Mouse (Mus musculus) gastrocnemius, postnatal 25 days (tissue): ENCODE data around the gene Sox9. TPM values are rescaled to one million over a fixed set of nuclear protein-coding genes. Genes with fewer than 3 reads are reported as not detected.
A peak's percentile ranks its signal among the peaks of the same experiment; 100 is the strongest.

ENCODE experiments used
- DNase-seq: peaks from one replicate; pipeline ENCODE4 v3.0.0; 2022
- long read RNA-seq, 2 experiments: library from polyadenylated mRNA; stranded (forward); transcript quantifications; one replicate each; pipeline ENCODE4 v2.0.0; 2021
- total RNA-seq, 2 experiments: library from RNA; stranded (reverse); gene quantifications; 1 replicate in 1 of 2; 2 replicates in 1 of 2; pipeline ENCODE4 v1.2.3; 2021

The Sox9 gene
- 1 to 10 TPM; 1.4 to 2.3 TPM for total RNA-seq
- long read RNA-seq, experiment 1, partial matches to known transcripts = 0 of 2 reads
- long read RNA-seq, experiment 1, other reads (novel, unspliced or antisense) = 2 of 2 reads
- long read RNA-seq, experiment 2, partial matches to known transcripts = 1 of 2 reads
- long read RNA-seq, experiment 2, other reads (novel, unspliced or antisense) = 1 of 2 reads

- peak; percentile 86 for DNase-seq
These were observed at the start of gene Sox9 for GRCm38 (mm10) chr11:112781994-112782356. Gene Sox9 (plus strand): TSS chr11:112782224.

DNA sequence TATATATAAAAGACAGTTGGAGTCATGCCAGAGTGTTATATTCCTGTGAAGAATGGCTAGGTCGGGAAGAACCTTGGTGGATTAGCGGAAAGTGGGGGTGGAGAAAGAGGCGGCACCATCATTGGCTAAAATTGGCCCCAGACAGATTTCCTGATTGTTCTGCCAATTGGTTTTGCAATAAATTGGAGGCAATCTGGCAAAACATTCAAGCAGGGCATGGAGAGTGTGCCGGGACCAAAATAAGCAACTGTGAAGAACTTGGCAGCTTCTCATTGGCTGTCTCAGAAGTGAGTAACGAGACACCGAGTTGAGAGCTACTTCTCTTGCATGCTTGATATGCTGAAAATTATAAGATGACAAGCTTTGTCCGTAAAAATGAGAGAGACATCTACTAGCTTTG, 49.6 kb upstream of the Sox9 start:
- DNase-seq = peak; percentile 11

GRCm38 (mm10) chr11:112737071-112737470, 45.0 kb upstream of the Sox9 start:
- DNase-seq = no peak

- DNase-seq = no peak
These were observed 42.3 kb upstream of the Sox9 start for GRCm38 (mm10) chr11:112739681-112740080.

DNA sequence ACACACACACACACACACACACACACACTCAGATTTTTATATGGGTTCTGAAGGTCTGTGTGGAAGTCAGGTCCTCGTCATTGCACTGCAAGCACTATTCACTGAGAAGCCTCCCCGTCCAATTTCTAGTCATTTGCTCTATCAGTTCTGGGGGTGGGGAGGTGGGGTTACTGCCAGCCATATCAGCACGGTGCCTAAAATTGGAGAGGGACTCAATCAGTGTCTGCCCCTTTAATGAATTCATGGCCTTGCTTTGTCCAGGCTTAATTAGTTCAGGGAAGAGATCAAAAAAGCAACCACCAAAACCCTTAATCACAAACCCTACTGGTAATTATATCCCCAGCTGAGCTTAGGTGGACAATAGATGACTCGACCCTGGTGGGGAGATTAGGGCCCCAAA, 25.5 kb upstream of the Sox9 start:
- DNase-seq = no peak

DNA sequence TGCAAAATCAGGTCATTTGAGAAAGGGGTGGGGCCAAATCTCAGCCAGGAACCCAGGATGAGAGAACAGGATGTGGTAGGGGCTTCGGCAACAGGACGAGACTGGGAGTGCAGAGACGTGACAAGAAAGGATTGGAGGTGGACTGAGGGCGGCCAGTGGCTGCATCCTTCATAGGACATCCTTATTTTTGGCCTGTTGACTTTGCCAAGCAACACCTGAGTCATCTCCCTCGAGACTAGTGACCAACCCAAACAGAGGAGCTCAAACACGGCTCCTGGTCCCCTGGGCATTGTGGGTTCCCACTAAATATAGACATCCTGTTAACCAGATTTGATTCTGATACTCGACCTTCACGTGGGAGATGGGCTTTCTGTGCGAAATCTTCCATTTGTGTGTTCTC, 24.0 kb upstream of the Sox9 start:
- no peak for DNase-seq

GRCm38 (mm10) chr11:112766956-112767355, 15.1 kb upstream of the Sox9 start:
- DNase-seq = no peak

GRCm38 (mm10) chr11:112767531-112768041, 14.4 kb upstream of the Sox9 start:
- DNase-seq = no peak

- no peak for DNase-seq
These were observed 9.2 kb upstream of the Sox9 start for GRCm38 (mm10) chr11:112772791-112773355.

DNA sequence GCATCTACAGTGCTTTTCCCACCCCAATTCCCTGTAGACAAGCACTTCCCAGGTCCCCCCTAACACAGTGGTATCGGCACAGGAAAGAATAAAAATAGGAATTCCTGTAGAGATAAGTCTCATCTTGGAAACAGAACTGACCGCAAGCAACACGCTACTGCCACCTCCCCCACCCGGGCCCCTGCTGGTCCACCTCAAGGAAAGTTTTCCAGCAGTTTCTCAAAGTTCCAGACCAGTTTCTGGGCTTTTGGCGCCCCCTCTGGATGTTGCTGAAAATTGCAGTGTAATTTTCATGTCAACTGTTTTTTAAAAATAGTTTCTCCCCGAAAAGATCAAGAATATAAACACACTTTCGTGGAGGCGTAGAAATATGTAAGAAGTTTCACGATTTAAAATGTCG, 2.3 kb upstream of the Sox9 start:
- DNase-seq = no peak

- DNase-seq = no peak
These were observed 1.6 kb upstream of the Sox9 start for GRCm38 (mm10) chr11:112780394-112780920.

DNA sequence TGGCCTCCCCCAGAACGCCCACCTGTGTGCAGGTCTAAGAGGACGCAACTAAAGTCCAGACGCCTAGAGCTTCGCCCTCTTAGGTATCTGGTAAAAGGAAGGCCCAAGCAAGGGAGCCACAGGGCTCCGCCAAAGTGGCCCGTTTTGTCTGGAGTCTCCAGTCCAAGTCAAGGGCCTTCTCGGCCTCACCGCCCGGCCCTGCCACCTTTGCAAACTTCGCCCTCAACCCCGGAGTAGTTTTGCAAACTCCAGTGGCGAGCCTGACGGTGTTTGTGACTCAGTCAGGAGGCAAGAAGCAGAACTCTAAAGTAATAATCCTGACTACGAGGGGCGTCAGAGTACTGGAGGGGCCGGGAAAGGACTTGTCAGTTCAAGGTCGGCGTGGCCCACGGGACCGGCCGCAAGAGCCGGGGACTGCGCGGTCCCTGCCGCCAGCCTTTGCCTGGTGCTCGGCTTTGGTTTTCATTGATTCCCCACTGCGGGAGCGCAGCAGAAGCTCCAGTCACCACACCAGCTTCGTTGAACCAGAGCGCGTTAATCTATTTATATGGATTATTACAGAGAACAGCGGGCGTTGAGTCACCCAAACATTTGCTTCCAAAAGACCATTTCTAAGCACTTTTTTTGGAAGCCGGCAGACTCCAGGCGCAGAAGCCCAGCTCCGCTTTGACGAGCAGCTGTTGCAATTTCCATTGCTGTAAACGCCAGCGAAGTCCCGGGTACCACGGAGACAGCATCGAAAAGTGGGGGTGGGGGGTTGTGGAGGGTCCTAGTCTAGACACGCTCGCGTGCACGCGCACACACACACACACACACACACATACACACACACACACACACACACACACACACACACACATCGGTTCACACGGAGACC, 751 bp upstream of the Sox9 start:
- DNase-seq = peak; percentile 42

DNA sequence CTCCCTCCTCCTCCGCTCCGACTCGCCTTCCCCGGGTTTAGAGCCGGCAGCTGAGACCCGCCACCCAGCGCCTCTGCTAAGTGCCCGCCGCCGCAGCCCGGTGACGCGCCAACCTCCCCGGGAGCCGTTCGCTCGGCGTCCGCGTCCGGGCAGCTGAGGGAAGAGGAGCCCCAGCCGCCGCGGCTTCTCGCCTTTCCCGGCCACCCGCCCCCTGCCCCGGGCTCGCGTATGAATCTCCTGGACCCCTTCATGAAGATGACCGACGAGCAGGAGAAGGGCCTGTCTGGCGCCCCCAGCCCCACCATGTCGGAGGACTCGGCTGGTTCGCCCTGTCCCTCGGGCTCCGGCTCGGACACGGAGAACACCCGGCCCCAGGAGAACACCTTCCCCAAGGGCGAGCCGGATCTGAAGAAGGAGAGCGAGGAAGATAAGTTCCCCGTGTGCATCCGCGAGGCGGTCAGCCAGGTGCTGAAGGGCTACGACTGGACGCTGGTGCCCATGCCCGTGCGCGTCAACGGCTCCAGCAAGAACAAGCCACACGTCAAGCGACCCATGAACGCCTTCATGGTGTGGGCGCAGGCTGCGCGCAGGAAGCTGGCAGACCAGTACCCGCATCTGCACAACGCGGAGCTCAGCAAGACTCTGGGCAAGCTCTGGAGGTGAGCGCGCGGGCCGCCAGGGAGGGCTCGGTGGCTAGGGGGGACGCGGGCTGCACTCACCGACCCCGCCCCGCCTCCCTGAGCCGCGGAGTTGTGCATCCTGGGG, 515 bp downstream of the Sox9 start:
- no peak for DNase-seq

DNA sequence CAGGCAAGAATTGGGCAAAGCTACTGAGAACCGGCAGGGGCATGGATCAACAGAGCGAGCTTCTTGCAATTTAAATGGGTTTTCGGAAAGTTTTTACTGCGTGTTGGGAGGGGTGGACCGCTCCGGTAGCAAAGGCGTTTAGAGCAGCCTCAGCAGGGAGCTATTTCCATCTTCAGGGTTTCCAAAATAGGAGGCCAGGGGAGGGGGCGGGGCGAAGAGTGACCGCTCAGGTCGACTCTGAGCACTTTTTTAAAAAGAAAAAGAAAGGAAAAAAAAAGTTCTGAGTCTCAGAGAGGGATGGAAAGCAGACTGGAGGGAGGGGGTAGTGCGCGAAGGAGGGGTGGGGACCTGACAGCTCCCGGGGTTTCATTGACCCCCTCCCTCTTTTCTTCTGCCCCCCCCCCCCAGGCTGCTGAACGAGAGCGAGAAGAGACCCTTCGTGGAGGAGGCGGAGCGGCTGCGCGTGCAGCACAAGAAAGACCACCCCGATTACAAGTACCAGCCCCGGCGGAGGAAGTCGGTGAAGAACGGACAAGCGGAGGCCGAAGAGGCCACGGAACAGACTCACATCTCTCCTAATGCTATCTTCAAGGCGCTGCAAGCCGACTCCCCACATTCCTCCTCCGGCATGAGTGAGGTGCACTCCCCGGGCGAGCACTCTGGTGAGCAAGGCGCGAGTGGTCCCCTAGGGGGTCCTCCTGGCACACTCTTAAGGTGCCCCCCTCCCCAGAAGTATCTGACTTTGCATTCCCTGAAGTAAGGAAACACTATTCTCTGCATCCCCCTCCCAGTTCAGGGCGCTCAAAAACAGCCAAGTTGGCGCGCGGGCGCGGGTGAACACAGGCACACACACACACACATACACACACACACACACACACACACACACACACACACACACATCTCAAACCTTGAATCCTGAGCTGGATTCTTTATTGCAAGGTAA, 1.6 kb downstream of the Sox9 start:
- no peak for DNase-seq

- DNase-seq = no peak
These were observed 2.4 kb downstream of the Sox9 start for GRCm38 (mm10) chr11:112784347-112784902.

DNA sequence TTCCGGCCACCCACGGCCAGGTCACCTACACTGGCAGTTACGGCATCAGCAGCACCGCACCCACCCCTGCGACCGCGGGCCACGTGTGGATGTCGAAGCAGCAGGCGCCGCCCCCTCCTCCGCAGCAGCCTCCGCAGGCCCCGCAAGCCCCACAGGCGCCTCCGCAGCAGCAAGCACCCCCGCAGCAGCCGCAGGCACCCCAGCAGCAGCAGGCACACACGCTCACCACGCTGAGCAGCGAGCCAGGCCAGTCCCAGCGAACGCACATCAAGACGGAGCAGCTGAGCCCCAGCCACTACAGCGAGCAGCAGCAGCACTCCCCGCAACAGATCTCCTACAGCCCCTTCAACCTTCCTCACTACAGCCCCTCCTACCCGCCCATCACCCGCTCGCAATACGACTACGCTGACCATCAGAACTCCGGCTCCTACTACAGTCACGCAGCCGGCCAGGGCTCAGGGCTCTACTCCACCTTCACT, 2.9 kb downstream of the Sox9 start:
- DNase-seq = no peak

- no peak for DNase-seq
These were observed 3.6 kb downstream of the Sox9 start for GRCm38 (mm10) chr11:112785581-112785980.

DNA sequence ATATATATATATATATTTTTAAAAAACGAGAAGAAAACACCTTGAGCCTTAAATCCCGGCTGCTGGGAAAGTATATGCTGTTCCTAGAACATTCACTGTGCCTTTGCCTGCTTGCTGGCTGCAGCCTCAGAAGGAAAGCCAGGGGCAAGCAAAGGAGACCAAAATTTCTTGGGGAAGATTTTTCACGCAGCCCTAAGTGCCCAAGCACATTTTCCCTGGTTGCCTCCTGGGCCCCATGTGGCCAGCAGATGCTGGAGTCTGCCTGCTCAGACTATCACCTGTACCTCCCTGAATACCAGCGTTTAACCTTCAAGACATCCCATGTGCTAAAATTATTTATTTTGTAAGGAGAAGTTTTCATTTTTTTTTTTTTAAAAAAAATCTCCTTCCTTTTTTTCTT, 4.4 kb downstream of the Sox9 start:
- DNase-seq = no peak

GRCm38 (mm10) chr11:112788296-112788695, 6.3 kb downstream of the Sox9 start:
- DNase-seq = no peak

GRCm38 (mm10) chr11:112796379-112796778, 14.4 kb downstream of the Sox9 start:
- DNase-seq = peak; percentile 22
